Mouse (Mus musculus): ENCODE results near the gene Ercc2. TPM values are rescaled to one million over a fixed set of nuclear protein-coding genes. Genes with fewer than 3 reads are reported as not detected.

Gene Ercc2
- polyA plus RNA-seq, 1 experiment from 2014 or later: 18.6 TPM

- Histone ChIP-seq H3K4me1 (replicated peaks) (peaks cover 3% of the 10 kb centered on the region), H3K4me3 (no peak overlapping the region), H3K9ac (no peak overlapping the region), H3K36me3 (peaks cover 63% of the 10 kb centered on the region), H3K4me2 (no peak overlapping the region), H3K27ac (replicated peaks) (no peak overlapping the region), H3K27me3 (peaks cover 8% of the 10 kb centered on the region), H3K9me3 (no peaks in the 10 kb centered on the region)
- ATAC-seq (ENCODE audit: low read depth): no peak
- WGBS: 92% methylated on average over 8 of the region's 8 CpGs
These were observed 12.7 kb downstream of the Ercc2 start for GRCm38 (mm10) chr7:19394484-19394883.

GRCm38 (mm10) chr7:19399496-19400280 lies 17.9 kb downstream of the Ercc2 start:
- H3K4me3 ChIP-seq: peak overlapping the region; percentile 22
- H3K4me1 ChIP-seq (replicated peaks): peaks cover 17% of the 10 kb centered on the region
- WGBS: 2% methylated on average over 27 of the region's 27 CpGs
- ATAC-seq (ENCODE audit: low read depth): no peak
- H3K4me2 ChIP-seq: peak overlapping the region; percentile 44
- peaks cover 12% of the 10 kb centered on the region for H3K36me3 ChIP-seq
- peaks cover 59% of the 10 kb centered on the region for H3K27me3 ChIP-seq
- H3K27ac ChIP-seq (replicated peaks): no peak overlapping the region
- H3K9ac ChIP-seq: peak overlapping the region; percentile 53; the same call in 1 of the 2 replicates
- peaks cover 5% of the 10 kb centered on the region; the same call in 1 of the 2 replicates for H3K9me3 ChIP-seq

DNA sequence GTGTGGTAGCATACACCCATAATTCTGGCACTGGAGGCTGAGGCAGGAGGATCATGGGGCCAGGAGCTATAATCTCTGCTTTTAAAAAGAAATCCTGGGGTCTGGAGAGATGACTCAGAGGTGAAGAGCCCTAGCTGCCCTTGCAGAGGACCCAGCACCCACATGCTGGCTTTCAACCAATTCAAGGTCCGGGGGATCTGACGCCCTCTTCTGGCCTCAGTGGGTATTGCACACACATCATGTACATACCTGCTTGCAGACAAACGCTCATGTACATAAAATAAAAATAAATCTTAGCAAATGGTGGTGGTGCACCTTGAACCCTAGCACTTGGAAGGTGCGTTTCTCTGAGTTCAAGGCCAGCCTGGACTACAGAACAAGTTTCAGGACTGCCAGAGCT lies 19.1 kb downstream of the Ercc2 start:
- H3K9me3 ChIP-seq: peaks cover 5% of the 10 kb centered on the region; the same call in 1 of the 2 replicates
- WGBS: 82% methylated on average over 4 of the region's 4 CpGs
- H3K4me1 ChIP-seq (replicated peaks): peaks cover 20% of the 10 kb centered on the region
- ATAC-seq (ENCODE audit: low read depth): no peak
- H3K36me3 ChIP-seq: no peaks in the 10 kb centered on the region
- H3K27me3 ChIP-seq: peaks cover 66% of the 10 kb centered on the region
- no peak overlapping the region for H3K4me3 ChIP-seq
- H3K4me2 ChIP-seq: no peak overlapping the region
- H3K27ac ChIP-seq (replicated peaks): no peak overlapping the region
- no peak overlapping the region for H3K9ac ChIP-seq

GRCm38 (mm10) chr7:19402535-19403112 lies 20.8 kb downstream of the Ercc2 start:
- WGBS: 56% methylated on average over 9 of the region's 9 CpGs
- Histone ChIP-seq H3K9me3 (peaks cover 5% of the 10 kb centered on the region; the same call in 1 of the 2 replicates), H3K27ac (replicated peaks) (no peak overlapping the region), H3K9ac (no peak overlapping the region), H3K4me3 (no peak overlapping the region), H3K4me1 (replicated peaks) (peaks cover 20% of the 10 kb centered on the region), H3K36me3 (no peaks in the 10 kb centered on the region), H3K27me3 (peaks cover 66% of the 10 kb centered on the region), H3K4me2 (no peak overlapping the region)
- ATAC-seq (ENCODE audit: low read depth): no peak

GRCm38 (mm10) chr7:19403731-19404296 lies 22.0 kb downstream of the Ercc2 start, which contains the start of gene Klc3:
Gene Klc3, minus strand, starts transcription at chr7:19404104.
- under 1% methylated on average over 62 of the region's 62 CpGs for WGBS
- H3K4me3 ChIP-seq: peak within 1 kb of the TSS; percentile 47
- H3K9ac ChIP-seq: peak within 1 kb of the TSS; percentile 70
- no peak within 1 kb of the TSS for H3K27ac ChIP-seq (replicated peaks)
- no peaks in the 10 kb centered on the region for H3K36me3 ChIP-seq
- peaks cover 20% of the 10 kb centered on the region for H3K4me1 ChIP-seq (replicated peaks)
- H3K27me3 ChIP-seq: peaks cover 64% of the 10 kb centered on the region
- H3K4me2 ChIP-seq: peak within 1 kb of the TSS; percentile 83
- no peak for ATAC-seq (ENCODE audit: low read depth)
- peaks cover 5% of the 10 kb centered on the region; the same call in 1 of the 2 replicates for H3K9me3 ChIP-seq

DNA sequence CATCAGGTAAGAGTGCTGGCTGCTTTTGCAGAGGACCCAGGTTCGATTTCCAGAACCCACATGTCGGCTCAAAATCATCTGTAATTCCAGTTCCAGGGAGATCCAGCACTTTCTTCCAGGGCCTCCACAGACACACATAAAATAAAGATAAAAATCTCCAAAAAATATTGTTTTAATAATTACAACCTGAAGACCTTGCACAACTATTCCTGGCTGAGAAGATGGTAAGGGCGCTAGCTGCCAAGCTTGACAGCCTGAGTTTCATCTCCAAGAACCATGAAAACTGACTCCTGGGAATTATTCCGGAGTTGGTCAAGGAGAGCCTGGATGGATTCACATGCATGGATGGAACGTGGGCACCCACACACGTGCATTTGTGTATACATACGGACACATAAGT lies 22.7 kb downstream of the Ercc2 start, which contains the start of gene Ckm:
TSS of gene Ckm (plus strand) at position 301 of the 400 bp plus-strand sequence.
- Histone ChIP-seq H3K9me3 (peaks cover 5% of the 10 kb centered on the region; the same call in 1 of the 2 replicates), H3K4me2 (peak within 1 kb of the TSS; percentile 83), H3K36me3 (no peaks in the 10 kb centered on the region), H3K27me3 (peaks cover 58% of the 10 kb centered on the region), H3K27ac (replicated peaks) (no peak within 1 kb of the TSS), H3K4me1 (replicated peaks) (peaks cover 17% of the 10 kb centered on the region), H3K9ac (peak within 1 kb of the TSS; percentile 70), H3K4me3 (peak within 1 kb of the TSS; percentile 47)
- 50% methylated on average over 7 of the region's 7 CpGs for WGBS
- no peak for ATAC-seq (ENCODE audit: low read depth)

DNA sequence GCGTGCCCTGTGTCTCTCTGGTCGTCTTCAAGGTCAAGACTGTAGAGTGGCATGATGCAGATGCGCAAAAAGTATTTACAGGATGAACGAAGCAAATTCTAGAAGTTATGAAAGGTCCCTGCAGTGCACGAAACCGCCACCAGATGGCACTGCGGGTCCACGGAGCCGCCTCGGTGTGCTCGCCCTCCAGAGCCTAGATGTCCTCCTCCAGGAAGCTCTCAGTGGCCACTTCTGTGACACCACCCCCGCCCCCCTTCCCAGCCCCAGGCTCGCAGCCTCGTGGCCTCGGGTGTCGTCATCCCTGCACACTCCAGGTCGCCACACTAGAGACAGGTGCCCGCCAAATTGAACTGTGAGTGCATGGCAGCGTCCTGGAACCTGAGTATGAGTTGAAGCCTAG lies 23.6 kb downstream of the Ercc2 start:
- H3K4me3 ChIP-seq: no peak overlapping the region
- peak overlapping the region; percentile 35 for H3K4me2 ChIP-seq
- H3K9ac ChIP-seq: no peak overlapping the region
- 3% methylated on average over 19 of the region's 19 CpGs for WGBS
- peaks cover 11% of the 10 kb centered on the region for H3K4me1 ChIP-seq (replicated peaks)
- peak; percentile 64; the same call in 1 of the 2 replicates for ATAC-seq (ENCODE audit: low read depth)
- H3K27ac ChIP-seq (replicated peaks): no peak overlapping the region
- no peaks in the 10 kb centered on the region for H3K36me3 ChIP-seq
- peaks cover 5% of the 10 kb centered on the region; the same call in 1 of the 2 replicates for H3K9me3 ChIP-seq
- peaks cover 48% of the 10 kb centered on the region for H3K27me3 ChIP-seq

DNA sequence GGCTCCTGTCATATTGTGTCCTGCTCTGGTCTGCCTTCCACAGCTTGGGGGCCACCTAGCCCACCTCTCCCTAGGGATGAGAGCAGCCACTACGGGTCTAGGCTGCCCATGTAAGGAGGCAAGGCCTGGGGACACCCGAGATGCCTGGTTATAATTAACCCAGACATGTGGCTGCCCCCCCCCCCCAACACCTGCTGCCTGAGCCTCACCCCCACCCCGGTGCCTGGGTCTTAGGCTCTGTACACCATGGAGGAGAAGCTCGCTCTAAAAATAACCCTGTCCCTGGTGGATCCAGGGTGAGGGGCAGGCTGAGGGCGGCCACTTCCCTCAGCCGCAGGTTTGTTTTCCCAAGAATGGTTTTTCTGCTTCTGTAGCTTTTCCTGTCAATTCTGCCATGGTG lies 27.9 kb downstream of the Ercc2 start:
- no peak overlapping the region for H3K4me2 ChIP-seq
- no peaks in the 10 kb centered on the region for H3K36me3 ChIP-seq
- H3K27me3 ChIP-seq: peaks cover 7% of the 10 kb centered on the region
- 0 out of 2 replicates have a peak, but pooled peaks cover 3% of the 10 kb centered on the region for H3K4me1 ChIP-seq (replicated peaks)
- H3K27ac ChIP-seq (replicated peaks): no peak overlapping the region
- H3K9me3 ChIP-seq: no peaks in the 10 kb centered on the region
- no peak overlapping the region for H3K4me3 ChIP-seq
- no peak overlapping the region for H3K9ac ChIP-seq
- 47% methylated on average over 6 of the region's 6 CpGs for WGBS
- no peak for ATAC-seq (ENCODE audit: low read depth)

DNA sequence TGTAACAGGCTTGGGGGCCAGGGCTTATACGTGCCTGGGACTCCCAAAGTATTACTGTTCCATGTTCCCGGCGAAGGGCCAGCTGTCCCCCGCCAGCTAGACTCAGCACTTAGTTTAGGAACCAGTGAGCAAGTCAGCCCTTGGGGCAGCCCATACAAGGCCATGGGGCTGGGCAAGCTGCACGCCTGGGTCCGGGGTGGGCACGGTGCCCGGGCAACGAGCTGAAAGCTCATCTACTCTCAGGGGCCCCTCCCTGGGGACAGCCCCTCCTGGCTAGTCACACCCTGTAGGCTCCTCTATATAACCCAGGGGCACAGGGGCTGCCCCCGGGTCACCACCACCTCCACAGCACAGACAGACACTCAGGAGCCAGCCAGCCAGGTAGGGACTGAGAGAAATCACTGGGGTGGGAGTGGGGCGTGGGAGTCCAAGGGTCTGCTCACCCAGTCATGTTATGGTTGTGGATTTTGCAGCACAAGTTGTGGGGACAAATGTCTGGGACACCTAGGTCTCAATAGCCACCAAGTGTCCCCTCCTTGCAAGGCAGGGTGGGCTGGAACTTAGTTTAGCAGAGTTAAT lies 29.0 kb downstream of the Ercc2 start:
- Histone ChIP-seq H3K4me1 (replicated peaks) (no peaks in the 10 kb centered on the region), H3K4me2 (no peak overlapping the region), H3K36me3 (no peaks in the 10 kb centered on the region), H3K9ac (no peak overlapping the region), H3K4me3 (no peak overlapping the region), H3K27ac (replicated peaks) (no peak overlapping the region), H3K9me3 (no peaks in the 10 kb centered on the region), H3K27me3 (peaks cover 12% of the 10 kb centered on the region)
- whole genome bisulfite sequencing: 82% methylated on average over 11 of the region's 11 CpGs
- ATAC-seq (ENCODE audit: low read depth): no peak

GRCm38 (mm10) chr7:19411783-19412182 lies 30.0 kb downstream of the Ercc2 start:
- Histone ChIP-seq H3K9me3 (no peaks in the 10 kb centered on the region), H3K4me3 (no peak overlapping the region), H3K4me1 (replicated peaks) (no peaks in the 10 kb centered on the region), H3K27me3 (peaks cover 17% of the 10 kb centered on the region), H3K27ac (replicated peaks) (no peak overlapping the region), H3K9ac (no peak overlapping the region), H3K36me3 (no peaks in the 10 kb centered on the region), H3K4me2 (no peak overlapping the region)
- 83% methylated on average over 5 of the region's 5 CpGs for WGBS
- no peak for ATAC-seq (ENCODE audit: low read depth)

- no peaks in the 10 kb centered on the region for H3K9me3 ChIP-seq
- ATAC-seq (ENCODE audit: low read depth): no peak
- 88% methylated on average over 3 of the region's 3 CpGs for WGBS
These were observed 31.7 kb downstream of the Ercc2 start for GRCm38 (mm10) chr7:19413525-19413924.

DNA sequence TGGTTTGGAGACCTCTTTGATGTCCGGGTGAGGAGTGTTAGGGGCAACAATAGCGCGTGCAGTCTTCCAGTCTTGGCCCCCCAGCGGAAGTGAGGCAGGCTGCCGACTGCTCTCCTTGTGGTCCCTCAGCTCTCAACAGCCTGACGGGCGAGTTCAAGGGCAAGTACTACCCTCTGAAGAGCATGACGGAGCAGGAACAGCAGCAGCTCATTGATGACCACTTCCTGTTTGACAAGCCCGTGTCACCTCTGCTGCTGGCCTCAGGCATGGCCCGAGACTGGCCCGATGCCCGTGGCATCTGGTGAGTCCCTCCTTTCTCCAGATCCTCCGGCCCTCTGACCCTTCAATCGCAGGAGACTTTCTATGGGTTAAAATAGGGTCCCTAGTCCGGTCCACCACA lies 34.8 kb downstream of the Ercc2 start:
- Histone ChIP-seq H3K36me3 (no peaks in the 10 kb centered on the region), H3K9ac (no peak overlapping the region), H3K9me3 (no peaks in the 10 kb centered on the region), H3K4me3 (no peak overlapping the region), H3K27me3 (peaks cover 60% of the 10 kb centered on the region), H3K4me1 (replicated peaks) (peaks cover 12% of the 10 kb centered on the region; the same call in 1 of the 2 replicates), H3K4me2 (no peak overlapping the region), H3K27ac (replicated peaks) (no peak overlapping the region)
- ATAC-seq (ENCODE audit: low read depth): no peak
- 78% methylated on average over 15 of the region's 15 CpGs for WGBS

More at GRCm38 (mm10) chr7:19413525-19413924, 31.7 kb downstream of the Ercc2 start:
- H3K4me3 ChIP-seq: no peak overlapping the region
- H3K36me3 ChIP-seq: no peaks in the 10 kb centered on the region
- no peaks in the 10 kb centered on the region for H3K4me1 ChIP-seq (replicated peaks)
- H3K27ac ChIP-seq (replicated peaks): no peak overlapping the region
- no peak overlapping the region for H3K9ac ChIP-seq
- no peak overlapping the region for H3K4me2 ChIP-seq
- peaks cover 35% of the 10 kb centered on the region for H3K27me3 ChIP-seq

Data from neural tube, embryonic 13.5 days (tissue).